In genomic region chr14:24618226-24619038, GRCm38 (mm10) we compare ENCODE assay signal across 9 mouse cellular contexts.
A peak's percentile ranks its signal among the peaks of the same experiment; 100 is the strongest.
DNase-seq lines count a peak whose midpoint lies in the region; ATAC-seq and TF ChIP-seq lines count a peak whose summit lies in the region.
"Had no signal": no experiment of that assay in that cellular context is flagged by ENCODE, and none has a peak within 500 bp of the region (broad histone marks: within the 10 kb centered on the region; RNA-seq: fewer than 3 reads in every experiment).

No protein-coding gene starts in this region.

- H3K4me3 ChIP-seq in kidney, postnatal 0 days (replicated peaks; ENCODE audit: low read depth, low read length): no peak overlapping the region
- no peak overlapping the region for H3K4me3 ChIP-seq in hindbrain, embryonic 14.5 days (replicated peaks; ENCODE audit: low read length)
- no peak overlapping the region for H3K4me3 ChIP-seq in neural tube, embryonic 13.5 days
- H3K4me3 ChIP-seq: stomach, embryonic 15.5 days had no signal

- no peak for TF ChIP-seq CTCF in kidney, postnatal 0 days (IDR thresholded peaks at IDR 0.05; ENCODE audit: low read depth)

- no peaks in the 10 kb centered on the region for H3K9me3 ChIP-seq in kidney, postnatal 0 days (replicated peaks; ENCODE audit: low read length)
- no peaks in the 10 kb centered on the region for H3K9me3 ChIP-seq in hindbrain, embryonic 14.5 days (ENCODE audit: control insufficient read depth, low read length)
- H3K9me3 ChIP-seq in neural tube, embryonic 13.5 days: no peaks in the 10 kb centered on the region
- H3K9me3 ChIP-seq: stomach, embryonic 15.5 days had no signal

- no peaks in the 10 kb centered on the region for H3K4me1 ChIP-seq in kidney, postnatal 0 days (replicated peaks; ENCODE audit: insufficient read depth, low read length)
- H3K4me1 ChIP-seq in hindbrain, embryonic 14.5 days (replicated peaks; ENCODE audit: control insufficient read depth, insufficient read depth, low read length): peaks cover 46% of the 10 kb centered on the region
- peaks cover 50% of the 10 kb centered on the region for H3K4me1 ChIP-seq in neural tube, embryonic 13.5 days (replicated peaks)
- H3K4me1 ChIP-seq: stomach, embryonic 15.5 days had no signal

- no peaks in the 10 kb centered on the region for H3K36me3 ChIP-seq in kidney, postnatal 0 days (ENCODE audit: insufficient read depth, low read length)
- no peaks in the 10 kb centered on the region for H3K36me3 ChIP-seq in hindbrain, embryonic 14.5 days (replicated peaks; ENCODE audit: control insufficient read depth, insufficient read depth)
- H3K36me3 ChIP-seq in neural tube, embryonic 13.5 days: no peaks in the 10 kb centered on the region
- H3K36me3 ChIP-seq: stomach, embryonic 15.5 days had no signal

- no peak for ATAC-seq in kidney, postnatal 0 days (replicated peaks; ENCODE audit: low FRiP score, low read depth)
- peak; percentile 64 for ATAC-seq in hindbrain, embryonic 14.5 days (ENCODE audit: low FRiP score)
- peak; percentile 36 for ATAC-seq in neural tube, embryonic 13.5 days (ENCODE audit: low read depth)
- ATAC-seq in inflammation-experienced regulatory T-cells, adult 6 months: no peak

- DNase-seq in kidney, postnatal 0 days (ENCODE audit: low spot score): peak; percentile 27
- DNase-seq in kidney, adult 18-20 months: no peak
- peak; percentile 47 for DNase-seq in embryo, embryonic 11 days
- peak; percentile 68 for DNase-seq in hindbrain, embryonic 14.5 days (ENCODE audit: low spot score)
- no peak for DNase-seq in Muller cell, postnatal 12 days (ENCODE audit: inconsistent ontology term)
- DNase-seq in thymus, postnatal 36 days: no peak

- H3K27ac ChIP-seq in kidney, postnatal 0 days: no peak overlapping the region
- H3K27ac ChIP-seq in hindbrain, embryonic 14.5 days: peak overlapping the region; percentile 99
- peak overlapping the region; percentile 98 for H3K27ac ChIP-seq in neural tube, embryonic 13.5 days (replicated peaks)
- H3K27ac ChIP-seq: stomach, embryonic 15.5 days had no signal

- no peak overlapping the region for H3K9ac ChIP-seq in kidney, postnatal 0 days (ENCODE audit: low read depth, low read length)
- H3K9ac ChIP-seq in hindbrain, embryonic 14.5 days: peak overlapping the region; percentile 54
- peak overlapping the region; percentile 54 for H3K9ac ChIP-seq in neural tube, embryonic 13.5 days
- H3K9ac ChIP-seq: stomach, embryonic 15.5 days had no signal

- H3K27me3 ChIP-seq in kidney, postnatal 0 days (ENCODE audit: insufficient read depth, low read length): no peaks in the 10 kb centered on the region
- H3K27me3 ChIP-seq in hindbrain, embryonic 14.5 days (ENCODE audit: control insufficient read depth, insufficient read depth, low read length): no peaks in the 10 kb centered on the region
- no peaks in the 10 kb centered on the region for H3K27me3 ChIP-seq in neural tube, embryonic 13.5 days
- H3K27me3 ChIP-seq: stomach, embryonic 15.5 days had no signal

- H3K4me2 ChIP-seq in kidney, postnatal 0 days (ENCODE audit: low read length): no peak overlapping the region
- peak overlapping the region; percentile 27; the same call in 1 of the 2 replicates for H3K4me2 ChIP-seq in hindbrain, embryonic 14.5 days (replicated peaks)
- peak overlapping the region; percentile 26 for H3K4me2 ChIP-seq in neural tube, embryonic 13.5 days
- H3K4me2 ChIP-seq: stomach, embryonic 15.5 days had no signal

- 62% methylated on average over 16 of the region's 16 CpGs for WGBS in kidney, postnatal 0 days
- WGBS in hindbrain, embryonic 14.5 days: 10% methylated on average over 16 of the region's 16 CpGs
- WGBS in neural tube, embryonic 13.5 days: 21% methylated on average over 16 of the region's 16 CpGs

Comparison
In these comparisons a context has a peak if more than half of its experiments do, and no peak if none do; other contexts are left out.
1. DNase-seq: peak in kidney, postnatal 0 days (single experiment), embryo, embryonic 11 days (single experiment) and hindbrain, embryonic 14.5 days (single experiment); none in kidney, adult 18-20 months (single experiment), Muller cell, postnatal 12 days (single experiment) and thymus, postnatal 36 days (0 of 2).
2. ATAC-seq: peak in hindbrain, embryonic 14.5 days (single experiment) and neural tube, embryonic 13.5 days (single experiment); none in kidney, postnatal 0 days (single experiment) and inflammation-experienced regulatory T-cells, adult 6 months (single experiment).